Mouse (Mus musculus) liver, embryonic 11.5 days (tissue): ENCODE measurements around the gene Clk3. TPM values are rescaled to one million over a fixed set of nuclear protein-coding genes. Genes with fewer than 3 reads are reported as not detected.

Experiments
- ATAC-seq: fragments of 200-750 bp; cut with Nextera tagmentation; replicated peaks from 2 replicates; pipeline ENCODE4 v1.8.0; 2017; ENCODE audit warnings: moderate number of reproducible peaks, mild to moderate bottlenecking, moderate TSS enrichment, moderate library complexity; ENCODE audit not compliant: low FRiP score
- DNase-seq: peaks from one replicate; pipeline ENCODE4 v3.0.0-alpha.2; 2017; ENCODE audit warnings: low spot score
- H3K27ac ChIP-seq: fragments of 300-500 bp; sonication (generic); 2 replicates; pipeline ENCODE4 v1.5.1; 2014; ENCODE audit warnings: mild to moderate bottlenecking, low read depth, low read length, control low read depth
- H3K27me3 ChIP-seq: fragments of 300-500 bp; sonication (generic); replicated peaks from 2 replicates; pipeline ENCODE4 v1.6.1; 2014; ENCODE audit warnings: low read length, mixed read lengths; ENCODE audit not compliant: control insufficient read depth, insufficient read depth
- H3K36me3 ChIP-seq: fragments of 300-500 bp; sonication (generic); 2 replicates; pipeline ENCODE4 v1.6.1; 2014; ENCODE audit warnings: mild to moderate bottlenecking, low read length, moderate library complexity, mixed read lengths; ENCODE audit not compliant: control insufficient read depth, insufficient read depth
- H3K4me1 ChIP-seq: fragments of 300-500 bp; sonication (generic); replicated peaks from 2 replicates; pipeline ENCODE4 v1.6.1; 2014; ENCODE audit warnings: low read length, mixed read lengths; ENCODE audit not compliant: control insufficient read depth, insufficient read depth
- H3K4me2 ChIP-seq: fragments of 300-500 bp; sonication (generic); 2 replicates; pipeline ENCODE4 v1.6.1; 2014; ENCODE audit warnings: mild to moderate bottlenecking, control low read depth, moderate library complexity
- H3K4me3 ChIP-seq: fragments of 300-500 bp; sonication (generic); 2 replicates; pipeline ENCODE4 v1.5.1; 2014; ENCODE audit warnings: low read depth, low read length, control low read depth
- H3K9ac ChIP-seq: fragments of 300-500 bp; sonication (generic); 2 replicates; pipeline ENCODE4 v1.6.1; 2014; ENCODE audit warnings: low read depth, low read length, control low read depth
- H3K9me3 ChIP-seq: fragments of 300-500 bp; sonication (generic); 2 replicates; pipeline ENCODE4 v1.6.1; 2016; ENCODE audit warnings: low read length, inconsistent platforms, mixed read lengths; ENCODE audit not compliant: control insufficient read depth
- WGBS: fragments of 180-500 bp; shearing (Covaris S2); extraction: QIAGEN DNeasy Blood & Tissue Kit; methylation state at CpG from one replicate; pipeline ENCODE4 v1.1.7; 2014; 5-methylcytosine and 5-hydroxymethylcytosine counted together
- polyA plus RNA-seq: library from polyadenylated mRNA; unstranded; fragments of >200 nt; fragmentation: Nextera tagmentation; extraction: Ambion mirVana; gene quantifications from 2 replicates; pipeline ENCODE4 v1.2.1, GENCODE M21; 2014

Gene Clk3
- polyA plus RNA-seq, 1 experiment from 2014 or later, result 85.0 TPM

- H3K4me2 ChIP-seq, result no peak overlapping the region
- peaks cover 4% of the 10 kb centered on the region; the same call in 1 of the 2 replicates for H3K36me3 ChIP-seq
- no peaks in the 10 kb centered on the region for H3K9me3 ChIP-seq
- H3K27me3 ChIP-seq, result no peaks in the 10 kb centered on the region
- no peak overlapping the region for H3K9ac ChIP-seq
- H3K27ac ChIP-seq, result no peak overlapping the region
- ATAC-seq (no peak), DNase-seq (no peak)
- peaks cover 68% of the 10 kb centered on the region for H3K4me1 ChIP-seq
- 42% methylated on average over 10 of the region's 10 CpGs for WGBS
- H3K4me3 ChIP-seq, result no peak overlapping the region
These were observed 39.6 kb upstream of the Clk3 start for GRCm38 (mm10) chr9:57805087-57805737.

- Histone ChIP-seq H3K4me3 (no peak overlapping the region), H3K9me3 (no peaks in the 10 kb centered on the region), H3K27ac (peak overlapping the region; percentile 66; the same call in 1 of the 2 replicates), H3K4me1 (peaks cover 71% of the 10 kb centered on the region), H3K9ac (0 out of 2 replicates have a peak overlapping the region, but pooled peaks have one; percentile 15), H3K4me2 (no peak overlapping the region), H3K36me3 (peaks cover 4% of the 10 kb centered on the region; the same call in 1 of the 2 replicates), H3K27me3 (no peaks in the 10 kb centered on the region)
- no peak for DNase-seq
- no peak for ATAC-seq
- 35% methylated on average over 4 of the region's 4 CpGs for WGBS
These were observed 38.2 kb upstream of the Clk3 start for GRCm38 (mm10) chr9:57803839-57804238.

GRCm38 (mm10) chr9:57803047-57803446 lies 37.4 kb upstream of the Clk3 start:
- no peaks in the 10 kb centered on the region for H3K9me3 ChIP-seq
- no peaks in the 10 kb centered on the region for H3K27me3 ChIP-seq
- ATAC-seq, result no peak
- peaks cover 72% of the 10 kb centered on the region for H3K4me1 ChIP-seq
- no peak overlapping the region for H3K4me3 ChIP-seq
- H3K27ac ChIP-seq, result peak overlapping the region; percentile 66; the same call in 1 of the 2 replicates
- H3K36me3 ChIP-seq, result peaks cover 4% of the 10 kb centered on the region; the same call in 1 of the 2 replicates
- H3K9ac ChIP-seq, result no peak overlapping the region
- H3K4me2 ChIP-seq, result no peak overlapping the region
- DNase-seq, result no peak
- 9% methylated on average over 3 of the region's 3 CpGs for WGBS

- H3K4me1 ChIP-seq, result peaks cover 51% of the 10 kb centered on the region
These were observed 34.8 kb upstream of the Clk3 start for GRCm38 (mm10) chr9:57800325-57800975.

GRCm38 (mm10) chr9:57798725-57799253 lies 33.1 kb upstream of the Clk3 start:
- Histone ChIP-seq H3K27ac (no peak overlapping the region), H3K9ac (no peak overlapping the region), H3K27me3 (no peaks in the 10 kb centered on the region), H3K4me1 (peaks cover 38% of the 10 kb centered on the region), H3K36me3 (peaks cover 32% of the 10 kb centered on the region; the same call in 1 of the 2 replicates), H3K9me3 (no peaks in the 10 kb centered on the region), H3K4me3 (no peak overlapping the region), H3K4me2 (no peak overlapping the region)
- WGBS, result 34% methylated on average over 10 of the region's 10 CpGs
- DNase-seq (no peak), ATAC-seq (0 out of 2 replicates have a peak, but pooled peaks have one; percentile 20)

More at GRCm38 (mm10) chr9:57800325-57800975, 34.8 kb upstream of the Clk3 start:
- 67% methylated on average over 9 of the region's 9 CpGs for WGBS
- Histone ChIP-seq H3K36me3 (peaks cover 23% of the 10 kb centered on the region; the same call in 1 of the 2 replicates), H3K9ac (no peak overlapping the region), H3K27ac (no peak overlapping the region; the same call in 1 of the 2 replicates), H3K9me3 (no peaks in the 10 kb centered on the region), H3K4me2 (peak overlapping the region; percentile 29; the same call in 1 of the 2 replicates), H3K4me3 (no peak overlapping the region), H3K27me3 (no peaks in the 10 kb centered on the region)
- peak; percentile 79 for ATAC-seq
- no peak for DNase-seq

GRCm38 (mm10) chr9:57797456-57797855 lies 31.8 kb upstream of the Clk3 start:
- Histone ChIP-seq H3K9ac (no peak overlapping the region), H3K9me3 (no peaks in the 10 kb centered on the region), H3K27me3 (no peaks in the 10 kb centered on the region), H3K4me2 (no peak overlapping the region), H3K4me3 (no peak overlapping the region), H3K36me3 (peaks cover 34% of the 10 kb centered on the region; the same call in 1 of the 2 replicates), H3K4me1 (peaks cover 24% of the 10 kb centered on the region), H3K27ac (no peak overlapping the region)
- no peak for DNase-seq
- ATAC-seq, result no peak
- WGBS, result 87% methylated on average over 8 of the region's 8 CpGs

GRCm38 (mm10) chr9:57789733-57790132 lies 24.1 kb upstream of the Clk3 start:
- ATAC-seq, result no peak
- DNase-seq, result no peak
- no peaks in the 10 kb centered on the region for H3K9me3 ChIP-seq
- 66% methylated on average over 3 of the region's 3 CpGs for WGBS
- no peaks in the 10 kb centered on the region for H3K27me3 ChIP-seq
- H3K36me3 ChIP-seq, result peaks cover 6% of the 10 kb centered on the region; the same call in 1 of the 2 replicates
- no peak overlapping the region for H3K4me2 ChIP-seq
- H3K4me1 ChIP-seq, result no peaks in the 10 kb centered on the region
- no peak overlapping the region for H3K9ac ChIP-seq
- no peak overlapping the region for H3K27ac ChIP-seq
- H3K4me3 ChIP-seq, result no peak overlapping the region

GRCm38 (mm10) chr9:57782656-57783055 lies 17.0 kb upstream of the Clk3 start:
- WGBS, result 84% methylated on average over 3 of the region's 3 CpGs
- Histone ChIP-seq H3K9me3 (no peaks in the 10 kb centered on the region), H3K4me2 (no peak overlapping the region), H3K27ac (no peak overlapping the region), H3K4me1 (no peaks in the 10 kb centered on the region), H3K27me3 (no peaks in the 10 kb centered on the region), H3K9ac (no peak overlapping the region), H3K36me3 (no peaks in the 10 kb centered on the region), H3K4me3 (no peak overlapping the region)
- DNase-seq (no peak), ATAC-seq (no peak)
